Mouse (Mus musculus) erythroblast, embryonic 14.5 days (primary cell): ENCODE data around the gene Pax6.

Experiments
- GATA1 ChIP-seq: IDR thresholded peaks from 2 replicates; pipeline ENCODE4 v1.6.1; 2012; ENCODE audit warnings: low read length, inconsistent platforms, mixed read lengths
- TAL1 ChIP-seq: IDR thresholded peaks from 3 replicates; pipeline ENCODE4 v1.6.1; 2012; ENCODE audit warnings: low read length, inconsistent platforms, mixed read lengths

GRCm38 (mm10) chr2:105664996-105665395, 3.7 kb upstream of the Pax6 start:
- no peak for TF ChIP-seq GATA1
- TF ChIP-seq TAL1, result no peak
